Mouse (Mus musculus): ENCODE measurements around the gene Mindy3.

The Mindy3 gene

DNA sequence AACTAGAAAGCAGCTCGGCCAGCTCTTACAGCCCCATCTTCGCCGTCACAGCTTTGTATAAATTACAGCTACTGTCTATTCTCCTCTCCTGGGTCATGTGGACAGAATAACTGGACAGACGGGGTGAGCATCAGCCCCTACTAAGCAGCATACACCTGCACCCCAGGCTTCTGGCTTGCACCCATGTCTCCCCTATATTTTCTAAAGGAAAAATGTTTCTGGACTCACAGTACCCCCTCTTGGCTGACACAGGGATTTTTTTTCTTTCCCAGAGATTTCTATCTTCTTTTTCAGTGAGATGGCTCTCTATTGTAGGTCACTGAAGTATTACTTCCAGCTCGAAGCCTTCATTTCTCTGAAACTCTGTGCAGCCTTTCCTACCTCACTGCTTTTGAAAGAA is 122.0 kb downstream of the Mindy3 start:
- no peak for DNase-seq

All from right cerebral cortex, adult 18-20 months (tissue).